Mouse (Mus musculus) naive thymus-derived CD4-positive, alpha-beta T cell, adult 2 months (primary cell): ENCODE results near the gene Rims3.

ENCODE experiments used
- DNase-seq: peaks from one replicate; pipeline ENCODE4 v3.0.0-alpha.2; 2011; ENCODE audit warnings: low read depth

The Rims3 gene

DNA sequence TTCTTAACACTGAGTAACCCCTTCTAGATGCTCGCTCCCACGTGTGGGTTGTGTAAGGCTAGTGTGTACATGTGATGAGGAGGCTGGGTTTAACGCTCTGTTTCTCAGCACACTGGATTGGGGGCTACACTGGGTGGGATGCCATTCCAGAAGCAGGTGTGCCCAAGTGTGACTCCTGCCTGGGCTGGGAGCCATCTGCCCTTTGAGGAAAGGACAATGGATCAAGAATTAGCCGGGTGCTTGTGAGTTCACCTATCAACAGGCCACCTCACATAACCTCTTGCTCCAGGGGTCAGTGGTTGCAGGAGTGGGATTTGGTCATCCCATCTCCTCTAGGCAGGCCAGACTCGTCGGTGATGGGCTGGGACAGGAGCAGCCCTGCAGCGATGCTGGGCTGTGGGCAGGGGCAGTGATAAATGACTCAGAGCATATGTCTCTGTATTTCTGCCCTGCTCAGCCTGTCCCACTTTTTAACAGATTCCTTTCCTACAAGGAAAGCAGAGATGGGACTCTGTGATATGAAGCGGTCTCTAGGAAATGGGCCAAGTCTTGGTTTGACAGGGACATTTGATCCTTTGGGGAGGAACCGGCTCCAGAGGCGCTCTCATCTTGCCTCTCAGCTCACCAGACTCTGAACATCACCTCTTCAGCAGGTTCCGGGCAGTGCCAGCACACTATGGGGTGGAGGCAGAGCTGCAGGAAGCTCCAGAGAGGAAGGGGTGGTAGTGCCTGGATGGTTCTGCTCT lies 39.2 kb downstream of the Rims3 start:
- no peak for DNase-seq

DNA sequence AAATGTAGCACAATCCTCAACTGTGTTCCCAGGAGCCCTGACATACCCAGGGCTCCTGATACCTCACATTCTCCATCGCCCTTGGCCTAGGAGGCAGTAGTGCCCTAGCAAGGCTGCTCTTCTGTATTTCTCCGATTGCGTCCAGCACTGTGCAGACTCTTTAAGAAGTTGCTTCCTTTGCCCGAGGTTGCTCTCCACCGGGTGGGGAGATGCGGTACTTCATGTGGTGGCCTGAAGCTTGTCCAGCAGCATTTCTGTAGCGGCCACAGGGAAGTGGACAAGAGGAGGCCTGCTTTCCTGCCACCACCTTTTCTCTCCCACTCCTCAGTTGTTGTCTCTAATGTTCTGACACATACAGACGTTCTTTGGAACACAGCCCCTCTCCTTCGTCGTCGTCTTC lies 40.0 kb downstream of the Rims3 start:
- no peak for DNase-seq

DNA sequence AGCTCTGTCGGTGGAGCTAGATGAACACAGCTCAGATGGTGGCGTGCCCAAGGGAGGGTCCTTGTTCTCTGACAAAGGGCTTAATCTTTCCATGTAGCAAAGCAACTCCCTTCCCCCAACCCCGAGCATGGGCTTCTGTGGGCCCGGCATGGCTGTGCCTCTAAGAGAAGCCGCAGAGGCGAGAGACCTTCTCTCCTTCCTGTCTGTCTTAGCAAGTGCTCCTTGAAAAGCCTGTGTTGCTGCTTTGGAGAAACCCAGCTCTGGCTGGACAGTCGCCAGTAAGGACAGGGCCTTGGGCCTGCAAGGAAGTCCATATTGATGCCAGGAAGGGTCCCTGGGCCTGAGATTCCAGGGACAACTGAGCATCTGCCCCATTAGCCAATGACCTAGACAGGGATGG lies 40.6 kb downstream of the Rims3 start:
- no peak for DNase-seq

DNA sequence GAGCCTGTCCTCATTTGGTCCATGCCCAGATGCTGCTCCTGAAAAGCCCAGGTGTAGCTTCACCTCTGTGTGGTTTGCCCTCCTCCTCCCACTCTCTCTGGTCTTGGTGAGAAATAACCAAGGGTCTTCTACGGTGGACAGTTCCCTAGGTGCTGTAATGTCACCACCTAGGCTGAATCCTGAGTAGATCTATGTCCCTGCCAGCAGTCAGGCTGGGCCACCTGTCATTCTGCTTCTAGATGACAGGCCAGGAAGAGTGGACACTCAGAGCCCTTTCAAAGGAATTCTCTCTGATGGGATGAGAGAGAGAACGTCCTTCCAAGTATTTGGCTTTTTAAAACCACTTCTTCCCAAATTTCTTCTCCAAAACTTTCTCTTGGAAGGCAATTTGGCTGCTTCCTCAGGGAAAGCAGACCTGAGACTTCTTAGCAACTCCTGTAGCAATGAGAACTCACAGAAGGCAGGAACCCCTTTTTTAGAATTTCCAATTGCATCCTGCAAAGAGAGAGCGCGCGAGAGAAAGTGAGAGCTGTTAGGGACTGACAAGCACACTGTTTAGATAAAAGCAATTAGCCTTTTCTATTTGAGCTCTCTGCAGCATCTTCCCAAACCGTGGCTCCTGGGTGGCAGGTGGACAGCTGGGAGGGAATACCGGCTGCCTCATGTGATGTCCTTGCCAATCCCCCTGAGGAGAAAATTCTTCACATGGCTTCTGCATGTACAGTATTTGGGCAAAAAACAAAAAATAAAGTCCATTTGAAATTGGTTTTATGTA lies 41.4 kb downstream of the Rims3 start:
- no peak for DNase-seq

DNA sequence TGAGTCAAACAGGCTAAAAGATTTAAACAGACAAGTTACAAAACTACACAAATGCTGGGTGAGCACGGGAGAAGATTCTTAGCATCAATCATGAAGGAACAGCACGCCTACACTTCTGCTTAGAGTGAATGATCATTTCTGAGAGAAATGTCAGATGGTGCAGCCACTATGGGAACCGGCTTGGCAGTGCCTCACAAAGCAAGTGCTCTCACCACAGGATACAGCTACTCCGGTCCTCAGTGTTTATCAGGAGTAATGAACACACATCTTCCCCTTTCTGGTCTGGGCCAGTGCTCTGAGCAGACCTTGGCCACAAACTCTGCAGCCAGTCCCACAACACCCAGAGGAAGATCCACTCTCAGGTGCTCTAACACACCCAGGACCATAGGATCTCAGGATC lies 49.9 kb downstream of the Rims3 start:
- no peak for DNase-seq

DNA sequence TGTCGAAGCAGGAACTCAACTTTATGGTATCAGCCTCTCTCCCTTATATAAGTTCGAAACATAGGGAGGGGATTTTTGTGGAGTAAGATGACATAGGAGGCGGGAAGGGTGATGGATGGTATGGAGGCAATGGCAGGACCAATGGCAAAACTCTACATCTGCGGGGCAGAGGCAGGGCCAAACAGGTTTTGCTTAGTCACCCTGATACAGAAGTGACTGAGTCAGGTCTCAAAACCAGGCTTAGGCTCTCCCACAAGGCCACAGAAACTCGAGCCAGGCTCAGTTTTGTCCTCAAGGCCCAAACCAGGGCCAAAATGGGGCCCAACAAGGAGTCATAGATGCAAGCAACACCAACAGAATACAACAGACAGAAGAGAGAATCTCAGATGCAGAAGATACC lies 51.0 kb downstream of the Rims3 start:
- DNase-seq: no peak

DNA sequence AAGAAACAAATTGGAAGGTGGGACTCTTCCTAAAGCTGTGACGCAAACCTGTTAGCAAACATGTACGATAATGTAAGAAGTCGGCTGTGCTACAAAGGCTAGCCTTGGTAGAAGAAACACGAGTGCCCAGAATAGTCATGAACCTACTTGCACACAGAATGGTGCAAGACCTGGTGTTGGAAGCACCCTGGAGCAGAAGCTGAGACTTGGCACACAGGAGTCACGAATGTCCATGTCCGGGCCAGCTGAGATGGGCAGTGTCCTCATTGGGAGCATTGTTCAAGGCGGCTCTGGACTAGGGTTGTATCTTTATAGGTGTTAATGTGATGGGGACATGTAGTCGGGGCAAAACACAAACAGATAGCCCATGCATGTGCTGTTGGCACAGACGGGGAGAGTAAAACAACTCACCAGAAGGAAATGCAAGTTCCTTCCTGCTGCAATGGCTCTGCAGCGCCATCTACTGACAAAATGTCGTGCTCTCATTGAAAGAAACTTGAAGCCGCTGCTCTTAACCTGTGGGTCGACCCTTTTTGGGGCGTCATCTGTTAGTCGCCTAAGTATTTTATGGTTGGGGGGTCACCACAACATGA lies 55.0 kb downstream of the Rims3 start:
- DNase-seq: peak; percentile 87

DNA sequence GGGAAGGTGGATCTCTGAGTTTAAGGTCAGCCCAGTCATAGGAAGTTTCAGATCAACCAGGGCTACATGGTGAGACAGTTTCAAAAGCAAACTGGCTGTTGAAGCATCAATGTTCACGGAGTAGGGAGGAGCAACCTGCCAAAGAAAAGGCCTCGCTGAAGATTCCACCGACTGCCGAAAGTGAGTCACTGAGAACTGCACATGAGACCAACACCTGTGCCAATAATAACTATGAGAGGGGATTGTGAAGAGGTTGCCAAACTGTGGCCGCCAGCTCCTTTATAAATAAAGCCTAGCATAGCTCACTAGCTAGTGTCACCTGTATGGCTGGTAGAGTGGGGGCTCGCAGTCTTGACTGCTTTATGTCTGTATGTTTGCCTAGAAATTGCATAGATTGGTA lies 56.5 kb downstream of the Rims3 start:
- no peak for DNase-seq

DNA sequence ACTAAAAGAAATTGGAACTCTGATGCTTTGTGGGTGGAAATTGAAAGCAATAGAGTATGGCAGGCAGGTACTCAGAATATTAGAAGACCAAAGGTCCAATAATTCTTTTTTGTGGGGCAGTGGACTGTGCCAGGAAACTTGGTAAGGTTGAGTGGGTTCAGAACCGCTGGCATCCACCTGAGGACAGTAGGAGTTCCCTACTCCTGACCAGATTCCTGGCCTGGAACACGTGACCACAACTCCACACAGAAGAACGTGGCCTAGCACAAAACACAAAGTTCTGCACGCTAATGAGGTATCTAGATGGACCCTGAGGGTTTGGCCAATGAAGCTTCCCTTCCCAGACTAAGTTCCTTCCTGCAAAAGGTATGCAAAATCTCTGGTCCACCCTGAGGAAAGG lies 58.2 kb downstream of the Rims3 start:
- no peak for DNase-seq

DNA sequence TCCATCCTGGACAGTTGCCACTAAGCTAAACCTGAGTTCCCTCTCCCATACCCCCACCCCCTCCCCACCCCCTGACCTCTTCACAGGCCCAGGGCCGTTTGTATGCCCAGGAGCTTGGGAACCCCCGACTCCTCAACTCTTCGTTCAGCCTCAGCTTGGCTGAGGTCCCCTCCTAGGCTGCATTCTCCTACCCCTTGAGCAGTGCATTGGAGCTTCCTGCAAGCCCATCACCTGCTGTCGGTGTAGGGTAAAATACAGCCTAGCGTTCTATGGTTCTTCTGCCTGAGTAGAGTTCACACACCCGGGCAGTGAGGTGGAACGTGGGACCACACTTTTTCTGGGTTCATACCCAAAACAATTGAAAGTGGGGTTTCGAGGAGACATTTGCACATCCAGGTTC lies 58.8 kb downstream of the Rims3 start:
- DNase-seq: no peak

DNA sequence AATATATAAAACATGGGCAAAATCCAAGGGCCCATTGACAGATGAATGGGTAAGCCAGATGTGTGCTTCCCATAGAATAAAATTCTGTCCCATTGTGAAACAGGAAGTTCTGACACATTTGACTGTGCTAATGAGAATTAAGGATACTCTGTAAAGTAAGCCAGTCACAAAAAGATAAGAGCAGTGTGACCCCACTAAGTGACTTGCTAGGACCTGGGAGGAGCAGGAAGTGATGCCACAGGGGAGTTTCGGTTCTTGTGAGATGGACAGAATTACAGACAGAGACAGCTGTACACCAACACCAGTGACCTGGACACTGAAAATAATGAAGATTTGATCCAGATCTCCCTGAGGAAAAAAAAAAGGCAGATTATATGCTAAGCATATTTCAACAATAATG lies 59.2 kb downstream of the Rims3 start:
- no peak for DNase-seq

DNA sequence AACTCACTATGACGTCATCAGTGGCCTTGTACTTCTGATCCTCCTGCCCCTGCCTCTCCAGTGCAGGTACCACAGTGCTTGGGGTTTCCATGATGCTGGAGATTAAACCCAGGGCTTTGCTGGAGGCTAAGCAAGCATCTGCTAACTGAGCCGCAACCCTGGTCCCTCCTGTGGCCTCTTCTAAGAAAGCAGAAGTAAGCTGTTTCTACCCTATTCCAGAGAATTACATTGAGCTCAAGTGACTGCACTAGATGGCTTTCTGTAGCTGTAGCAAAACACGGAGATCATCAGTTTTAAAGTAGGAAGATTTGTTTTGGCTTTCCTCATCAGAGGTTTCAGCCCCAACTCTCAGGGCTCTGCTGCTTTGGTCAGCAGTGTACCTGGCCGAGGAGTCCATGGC lies 59.9 kb downstream of the Rims3 start:
- DNase-seq: no peak

DNA sequence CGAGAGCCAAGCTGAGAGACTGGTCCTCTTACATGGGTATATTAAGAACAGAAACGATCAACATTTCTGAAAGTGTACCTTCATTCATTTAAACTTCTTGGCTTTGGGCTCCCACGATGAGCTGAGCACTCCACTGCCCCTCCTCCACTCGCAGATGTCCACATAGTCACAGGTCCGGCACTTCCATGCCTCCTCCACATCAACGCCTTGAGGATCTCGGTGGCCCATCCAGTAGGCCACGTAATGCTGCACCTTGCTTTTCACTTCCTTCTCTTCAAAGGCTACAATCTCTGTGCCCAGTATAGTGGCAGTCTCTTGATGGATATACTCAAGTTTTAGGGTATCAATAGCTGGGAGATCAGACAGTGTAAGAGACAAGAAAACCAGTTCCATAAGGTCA lies 66.8 kb downstream of the Rims3 start:
- DNase-seq: no peak

DNA sequence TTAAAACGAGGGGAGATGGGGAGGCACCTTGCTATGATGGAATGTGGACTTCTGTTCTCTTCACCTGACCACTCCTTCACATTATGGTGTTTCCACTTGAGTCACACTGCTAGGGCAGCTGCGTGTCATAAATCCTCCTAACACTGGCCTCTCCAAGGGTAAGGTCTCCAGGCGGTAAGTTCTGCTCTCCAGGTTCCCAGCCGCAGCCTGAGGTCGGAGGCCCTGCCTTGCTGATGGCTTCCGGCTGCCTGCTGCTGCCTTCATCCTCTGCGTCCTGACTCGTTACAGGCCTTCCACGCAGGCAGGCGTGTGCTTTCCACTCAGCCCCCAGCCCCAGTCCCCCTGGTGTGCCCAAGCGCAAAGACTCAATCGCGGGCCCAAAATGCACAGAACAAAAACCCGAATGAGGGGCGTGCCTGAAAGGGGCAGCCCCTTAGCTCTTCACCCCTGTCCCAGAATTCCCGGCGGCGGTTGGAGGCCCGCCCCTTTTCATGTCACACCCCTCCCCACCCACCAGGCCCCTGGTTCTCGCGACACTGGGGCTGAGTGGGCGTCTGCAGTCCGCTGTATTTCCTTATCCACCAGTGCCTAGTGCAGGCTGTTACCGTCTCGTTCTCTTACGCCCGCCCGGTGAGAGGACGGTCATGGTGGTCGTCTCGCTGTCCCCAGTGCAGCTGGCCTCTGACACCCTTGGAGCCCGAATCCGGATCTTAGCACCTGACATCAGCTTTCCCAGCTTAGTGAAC lies 70.1 kb downstream of the Rims3 start, which contains the start of gene Exo5:
Gene Exo5 (minus strand): TSS at position 464 of the 746 bp plus-strand sequence.
- peak; percentile 93 for DNase-seq

DNA sequence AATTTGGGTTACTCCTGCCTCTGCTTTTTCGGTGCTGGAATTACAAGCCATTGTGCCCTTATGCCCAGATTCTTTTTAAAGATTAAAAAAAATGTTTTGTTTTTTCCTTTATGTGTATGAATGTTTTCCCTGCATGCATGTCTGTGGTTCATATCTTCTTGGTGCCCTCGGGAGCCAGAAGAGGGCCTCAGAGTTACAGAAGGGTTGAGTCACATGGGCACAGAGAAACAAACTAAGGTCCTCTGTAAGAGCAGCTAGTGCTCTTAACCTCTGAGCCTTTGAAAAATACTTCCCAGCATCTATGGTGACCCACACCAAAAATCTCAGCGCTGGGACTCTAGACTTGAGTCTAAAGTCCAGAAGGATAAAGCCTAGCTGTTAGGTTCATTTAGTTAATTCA lies 70.8 kb downstream of the Rims3 start:
- peak; percentile 73 for DNase-seq

DNA sequence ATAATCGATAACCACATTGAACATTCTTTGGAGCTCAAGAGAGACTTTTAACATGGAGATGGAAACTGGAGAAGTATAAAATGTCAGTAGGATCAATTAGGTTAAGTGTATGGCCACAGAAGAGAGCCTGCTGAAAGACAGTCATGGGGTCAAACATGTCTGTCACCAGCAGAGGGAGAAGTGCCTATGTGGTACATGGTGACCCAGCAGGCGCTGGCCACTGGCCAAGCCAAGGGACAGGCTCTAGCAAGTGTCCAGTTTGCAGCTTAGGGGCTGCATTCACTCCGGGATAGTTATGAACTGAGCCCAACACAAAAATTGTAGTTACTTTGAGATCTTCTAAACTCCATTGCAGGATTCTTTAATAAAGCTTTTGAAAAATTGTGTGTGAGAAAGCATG lies 74.1 kb downstream of the Rims3 start:
- no peak for DNase-seq

DNA sequence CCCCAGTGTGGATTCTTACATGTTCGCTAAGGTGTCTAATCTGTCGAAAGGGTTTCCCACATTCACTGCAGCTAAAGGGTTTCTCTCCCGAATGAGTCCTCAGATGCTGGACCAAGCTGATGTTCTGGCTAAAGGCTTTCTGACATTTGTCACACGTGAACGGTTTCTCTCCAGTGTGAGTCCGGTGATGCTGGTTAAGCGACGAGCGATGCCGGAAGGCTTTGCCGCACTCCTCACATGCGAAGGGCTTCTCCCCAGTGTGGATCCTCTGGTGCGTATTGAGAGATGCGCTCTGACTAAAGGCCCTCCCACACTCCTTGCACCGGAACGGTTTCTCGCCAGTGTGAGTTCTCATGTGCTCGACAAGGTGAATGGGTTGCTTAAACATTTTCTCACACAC lies 76.1 kb downstream of the Rims3 start:
- DNase-seq: no peak

DNA sequence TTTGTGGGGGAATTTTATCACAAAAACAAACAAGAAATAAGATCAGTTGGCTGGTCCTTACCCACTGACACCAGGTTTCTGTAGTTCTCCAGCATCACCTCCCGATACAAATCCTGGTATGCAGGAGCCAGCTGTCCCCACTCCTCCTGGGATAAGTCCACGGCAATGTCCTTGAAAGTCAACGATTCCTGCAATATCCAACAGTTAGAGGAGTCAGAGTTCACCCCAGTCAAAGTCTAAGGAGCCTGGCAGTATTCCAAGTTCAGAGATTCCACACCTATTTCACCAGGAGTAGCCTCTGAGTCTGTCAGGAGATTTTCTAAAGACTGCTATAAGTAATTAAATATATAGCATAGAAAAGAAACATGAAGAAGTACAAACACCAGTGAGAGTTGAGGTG lies 80.4 kb downstream of the Rims3 start:
- DNase-seq: no peak
